Mouse (Mus musculus) heart, adult 2 months (tissue): ENCODE measurements around the gene Pam.

Source experiments
- CTCF ChIP-seq: fragments of 200-600 bp; IDR thresholded peaks from 2 replicates; pipeline ENCODE4 v1.8.1; 2022; ENCODE audit warnings: antibody characterized with exemption, mild to moderate bottlenecking, moderate library complexity
- EP300 ChIP-seq: fragments of 200-500 bp; IDR thresholded peaks from 2 replicates; pipeline ENCODE4 v1.6.1; 2011; ENCODE audit warnings: low read depth, low read length, control low read depth; ENCODE audit not compliant: insufficient read depth

DNA sequence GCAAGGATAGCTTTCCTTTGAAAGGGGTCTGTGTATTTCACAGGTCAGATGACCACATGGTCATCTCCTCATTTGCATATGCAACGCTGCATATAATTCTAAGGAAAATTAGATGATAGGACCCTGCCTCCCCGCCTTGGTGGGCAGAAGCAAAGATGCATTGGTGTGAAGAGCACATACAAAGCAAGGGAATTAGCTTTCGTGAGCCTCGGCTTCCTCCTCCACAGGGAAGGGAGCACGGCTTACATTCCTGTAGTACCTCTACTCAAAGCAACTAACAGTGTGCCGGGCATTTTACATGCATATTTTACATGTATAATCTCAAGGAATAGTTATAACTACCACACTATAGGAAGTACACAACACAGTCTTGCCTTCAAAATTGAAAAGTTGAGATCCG, 16.7 kb downstream of the Pam start:
- TF ChIP-seq EP300, result no peak
- no peak for TF ChIP-seq CTCF
